Comparison of ENCODE assay signal across 20 mouse cellular contexts in genomic region chr13:119618841-119619240, GRCm38 (mm10). TPM values are rescaled to one million over a fixed set of nuclear protein-coding genes. Genes with fewer than 3 reads are reported as not detected.
"Had no signal": no experiment of that assay in that cellular context is flagged by ENCODE, and none has a peak within 500 bp of the region (broad histone marks: within the 10 kb centered on the region; RNA-seq: fewer than 3 reads in every experiment).

No protein-coding gene starts in this region.

- H3K9me3 ChIP-seq: hindbrain, embryonic 15.5 days; lung, embryonic 15.5 days; neural tube, embryonic 12.5 days; neural tube, embryonic 15.5 days; stomach, embryonic 15.5 days had no signal

- H3K4me1 ChIP-seq: hindbrain, embryonic 15.5 days; lung, embryonic 15.5 days; neural tube, embryonic 12.5 days; neural tube, embryonic 15.5 days; stomach, embryonic 15.5 days had no signal

- H3K4me2 ChIP-seq: hindbrain, embryonic 15.5 days; liver, embryonic 11.5 days; lung, embryonic 15.5 days; midbrain, embryonic 11.5 days; neural tube, embryonic 12.5 days; neural tube, embryonic 15.5 days; stomach, embryonic 15.5 days had no signal

- H3K27ac ChIP-seq: hindbrain, embryonic 15.5 days; left cerebral cortex, adult 2 months; liver, embryonic 14.5 days; lung, embryonic 15.5 days; neural tube, embryonic 12.5 days; neural tube, embryonic 15.5 days; stomach, embryonic 15.5 days had no signal

- DNase-seq: layer of hippocampus, postnatal 36 days; lung, adult 18-20 months; lung, postnatal 10 days; lung, postnatal 36 days; midbrain, embryonic 14.5 days; right cerebral cortex, adult 18-20 months; right cerebral cortex, postnatal 14 days; right cerebral cortex, postnatal 4 days; spleen, adult 18-20 months; thymus, postnatal 25 days had no signal

- H3K27me3 ChIP-seq: hindbrain, embryonic 15.5 days; lung, embryonic 15.5 days; neural tube, embryonic 12.5 days; neural tube, embryonic 15.5 days; stomach, embryonic 15.5 days had no signal

- H3K36me3 ChIP-seq: hindbrain, embryonic 15.5 days; lung, embryonic 15.5 days; neural tube, embryonic 12.5 days; neural tube, embryonic 15.5 days; stomach, embryonic 15.5 days had no signal

- H3K4me3 ChIP-seq: hindbrain, embryonic 15.5 days; left cerebral cortex, adult 2 months; lung, embryonic 15.5 days; neural tube, embryonic 12.5 days; neural tube, embryonic 15.5 days; stomach, embryonic 15.5 days had no signal

- H3K9ac ChIP-seq: hindbrain, embryonic 15.5 days; liver, embryonic 14.5 days; lung, embryonic 15.5 days; neural tube, embryonic 12.5 days; neural tube, embryonic 15.5 days; stomach, embryonic 15.5 days had no signal

RNA-seq across cellular contexts. Expression of gene Ccl28, which starts 4.8 kb away (rescaled TPM):
- polyA plus RNA-seq: intestine, embryonic 14.5 days; lung, embryonic 15.5 days had no signal
